Mouse (Mus musculus): ENCODE measurements at regions not wholly inside any gene's neighbourhood (a gene's known extent, or its start where the extent isn't known, plus 50 kb on each side); places are given as distances from the start of the nearest gene placed in this dataset.
A peak's percentile ranks its signal among the peaks of the same experiment; 100 is the strongest.

DNA sequence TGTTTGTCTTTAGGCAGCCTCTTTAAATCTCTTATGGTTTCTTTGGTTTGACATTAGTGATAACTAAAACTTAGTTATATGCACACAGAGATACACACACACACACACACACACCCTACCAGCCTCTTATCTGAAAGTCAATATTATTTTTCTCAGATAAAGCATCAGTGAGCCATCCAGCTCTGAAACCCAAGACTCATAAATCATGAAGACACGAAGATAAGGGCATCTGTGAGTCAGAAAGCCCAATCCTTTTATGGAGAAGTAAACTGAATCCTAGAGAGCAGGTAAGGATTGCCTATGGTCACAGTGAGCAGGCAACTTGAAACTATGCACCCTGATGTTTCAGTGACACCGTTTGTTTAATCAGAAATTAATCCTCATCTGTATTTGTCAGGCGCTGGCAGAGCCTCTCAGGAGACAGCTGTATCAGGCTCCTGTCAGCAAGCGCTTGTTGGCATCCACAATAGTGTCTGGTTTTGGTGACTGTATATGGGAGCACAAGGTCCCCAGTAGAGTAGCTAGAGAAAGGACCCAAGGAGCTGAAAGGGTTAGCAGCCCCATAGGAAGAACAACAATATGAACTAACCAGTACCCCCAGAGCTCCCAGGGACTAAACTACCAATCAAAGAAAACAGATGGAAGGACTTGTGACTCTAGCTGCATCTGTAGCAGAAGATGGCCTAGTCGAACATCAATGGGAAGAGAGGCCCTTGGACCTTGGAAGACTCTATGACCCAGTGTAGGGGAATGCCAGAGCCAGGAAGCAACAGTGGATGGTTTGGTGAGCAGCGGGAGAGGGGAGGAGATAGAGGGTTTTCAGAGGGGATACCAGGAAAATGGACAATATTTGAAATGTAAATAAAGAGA lies 207.3 kb upstream of the Ank start:
- DNase-seq (ENCODE audit: extremely low spot score, low read depth, low spot score) = no peak

DNA sequence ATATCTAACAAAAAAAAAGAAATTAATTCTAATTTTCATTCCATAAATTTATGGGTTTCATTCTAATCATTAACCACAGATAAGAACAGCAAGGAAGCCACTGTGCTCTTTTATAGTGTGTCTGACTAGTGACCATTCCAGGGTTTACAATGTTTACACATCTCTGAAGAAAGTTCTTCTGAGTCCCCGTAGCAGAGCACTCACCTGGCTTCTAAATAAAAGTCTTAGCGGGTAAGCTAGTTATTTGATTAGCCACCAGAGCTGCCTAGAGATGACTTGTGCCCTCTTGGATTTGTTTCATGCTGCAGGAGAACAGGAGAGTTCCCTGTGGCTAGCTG lies 206.7 kb upstream of the Ank start:
- DNase-seq (ENCODE audit: extremely low spot score, low read depth, low spot score) = no peak

DNA sequence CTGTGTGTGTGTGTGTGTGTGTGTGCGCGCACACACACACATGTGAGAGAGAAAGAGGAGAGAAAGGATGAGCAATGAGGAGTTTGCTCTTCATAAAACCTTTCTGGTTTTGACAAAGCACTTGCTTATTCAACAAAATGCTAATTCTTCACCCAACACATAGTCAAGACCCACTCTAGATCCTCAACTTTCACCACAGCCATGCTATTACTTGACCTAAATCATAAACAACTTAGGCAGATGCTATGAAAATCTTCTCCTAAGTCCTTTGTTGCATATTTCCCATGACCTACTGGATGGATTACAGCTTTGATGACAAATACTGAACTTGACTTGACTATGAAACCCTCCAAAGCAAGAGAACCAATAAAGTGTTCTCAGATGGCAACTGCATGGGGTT lies 196.3 kb upstream of the Ank start:
- DNase-seq (ENCODE audit: extremely low spot score, low read depth, low spot score) = no peak

DNA sequence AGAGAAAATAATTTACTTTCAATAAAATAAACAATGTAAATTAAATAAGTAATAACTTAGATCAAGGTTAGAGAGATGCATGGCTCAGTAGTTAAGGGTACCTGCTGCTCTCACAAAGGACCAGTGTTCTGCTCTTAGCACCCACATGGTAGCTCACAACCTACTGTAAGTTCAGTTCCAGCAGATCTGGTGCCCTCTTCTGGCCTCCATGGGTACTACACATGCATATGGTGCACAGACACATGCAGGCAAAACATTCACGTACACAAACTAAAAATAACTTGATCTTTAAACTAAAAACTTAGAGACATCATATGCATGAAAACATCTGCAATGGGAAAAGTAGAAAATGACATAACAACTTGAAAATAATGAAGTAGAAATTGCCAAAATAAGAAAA lies 184.2 kb upstream of the Ank start:
- no peak for DNase-seq (ENCODE audit: extremely low spot score, low read depth, low spot score)

DNA sequence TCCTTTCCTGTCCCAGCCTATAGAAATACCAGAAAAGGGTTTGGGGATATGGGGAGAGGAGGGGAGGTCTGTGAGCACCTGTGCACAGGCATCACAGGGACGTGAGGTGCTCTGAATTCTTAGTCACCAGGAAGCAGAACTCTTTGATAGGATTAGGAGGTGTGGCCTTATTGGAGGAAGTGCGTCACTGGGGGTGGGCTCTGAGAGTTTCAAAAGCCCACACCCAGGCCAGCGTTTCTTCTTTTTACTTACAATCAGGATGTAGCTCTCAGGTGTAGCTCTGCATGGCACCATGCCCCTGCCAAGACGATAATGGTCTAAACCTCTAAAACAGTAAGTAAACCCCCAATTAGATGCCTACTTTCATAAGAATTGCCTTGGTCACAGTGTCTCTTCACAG lies 162.6 kb upstream of the Ank start:
- DNase-seq (ENCODE audit: extremely low spot score, low read depth, low spot score) = no peak

DNA sequence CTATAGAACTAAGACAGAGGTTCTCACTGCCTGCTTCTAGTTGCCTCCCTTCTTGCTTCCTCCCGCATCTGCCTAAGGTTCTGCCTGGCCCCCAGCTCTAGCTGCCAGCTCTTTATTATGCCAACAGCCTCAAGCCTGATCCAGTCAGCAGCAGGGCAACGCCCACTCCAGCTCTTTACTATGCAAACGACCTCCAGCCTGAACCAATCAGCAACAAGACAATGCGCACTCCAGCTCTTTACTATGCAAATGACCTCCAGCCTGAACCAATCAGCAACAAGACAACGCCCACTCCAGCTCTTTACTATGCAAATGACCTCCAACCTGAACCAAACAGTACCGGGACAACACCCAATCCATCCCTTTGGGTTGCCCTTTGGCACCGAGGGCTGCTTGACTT lies 162.2 kb upstream of the Ank start:
- no peak for DNase-seq (ENCODE audit: extremely low spot score, low read depth, low spot score)

DNA sequence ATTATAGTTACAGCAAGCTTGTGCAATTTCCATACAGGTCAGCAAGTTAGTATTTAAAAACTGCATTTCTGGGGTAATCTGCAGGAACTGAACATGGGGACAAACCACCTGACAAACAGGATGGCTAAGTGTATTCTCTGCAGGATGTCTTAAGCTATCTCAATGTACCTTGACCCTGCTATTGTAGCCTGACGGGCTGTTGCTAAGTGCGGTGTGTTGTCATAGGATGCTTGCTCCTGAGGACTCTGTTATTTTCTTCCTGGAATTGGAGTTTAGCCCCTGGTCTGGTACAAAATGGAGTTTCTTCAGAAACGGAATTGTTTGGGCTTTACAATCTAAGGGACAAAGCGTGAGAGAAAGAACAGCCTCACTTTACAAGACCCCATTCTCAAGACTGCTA lies 161.4 kb upstream of the Ank start:
- DNase-seq (ENCODE audit: extremely low spot score, low read depth, low spot score) = no peak

DNA sequence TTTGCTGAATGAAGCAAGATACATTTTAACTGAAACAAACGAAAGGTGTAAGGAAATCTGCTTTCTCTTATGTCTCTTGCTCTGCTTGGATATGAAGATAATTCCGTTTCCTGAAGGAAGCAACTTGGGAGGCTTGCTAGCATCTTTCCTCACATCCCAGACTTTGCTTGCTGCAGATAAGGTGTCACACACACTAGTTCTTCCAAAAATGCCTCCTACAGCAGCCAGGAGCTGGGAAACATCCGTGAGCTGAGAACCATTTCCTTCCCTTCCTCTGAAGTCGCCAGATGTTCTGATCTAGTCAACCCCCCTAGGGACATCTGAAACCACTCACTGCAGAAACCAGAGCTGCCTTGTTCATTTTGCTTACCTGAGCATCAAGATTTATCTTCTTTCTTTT lies 157.8 kb upstream of the Ank start:
- DNase-seq (ENCODE audit: extremely low spot score, low read depth, low spot score) = no peak

DNA sequence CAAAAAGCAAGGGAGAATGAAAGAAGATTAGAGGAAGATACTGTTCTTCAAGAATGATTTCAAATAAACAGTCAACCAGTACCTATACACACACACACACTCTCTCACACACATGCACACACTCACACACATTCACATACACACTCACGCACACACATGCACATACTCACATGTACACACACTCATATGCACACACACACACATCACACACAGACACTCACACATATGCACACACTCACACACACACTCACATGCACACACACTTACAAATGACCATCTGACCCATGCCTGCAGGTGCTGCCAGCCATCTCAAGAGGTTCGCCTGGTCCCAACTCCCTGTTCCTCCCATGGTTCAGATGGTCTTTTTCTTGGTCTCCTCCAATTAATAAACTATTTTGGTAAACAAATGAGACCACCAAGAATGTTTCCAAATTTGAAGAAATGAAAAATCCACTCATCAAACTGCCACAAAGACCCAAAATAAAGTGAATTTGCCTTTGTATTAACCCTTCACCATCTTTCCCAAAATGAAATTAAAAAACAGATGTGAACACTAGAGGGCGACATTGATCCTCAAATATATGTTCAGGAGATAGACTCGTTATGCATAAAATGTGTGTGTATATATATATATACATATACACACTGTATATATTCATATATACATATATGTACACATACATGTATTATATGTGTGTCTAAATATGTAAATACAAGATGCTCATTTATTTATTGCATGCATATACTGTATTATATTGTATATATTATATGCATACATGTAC lies 150.3 kb upstream of the Ank start:
- peak; percentile 16 for DNase-seq (ENCODE audit: extremely low spot score, low read depth, low spot score)

DNA sequence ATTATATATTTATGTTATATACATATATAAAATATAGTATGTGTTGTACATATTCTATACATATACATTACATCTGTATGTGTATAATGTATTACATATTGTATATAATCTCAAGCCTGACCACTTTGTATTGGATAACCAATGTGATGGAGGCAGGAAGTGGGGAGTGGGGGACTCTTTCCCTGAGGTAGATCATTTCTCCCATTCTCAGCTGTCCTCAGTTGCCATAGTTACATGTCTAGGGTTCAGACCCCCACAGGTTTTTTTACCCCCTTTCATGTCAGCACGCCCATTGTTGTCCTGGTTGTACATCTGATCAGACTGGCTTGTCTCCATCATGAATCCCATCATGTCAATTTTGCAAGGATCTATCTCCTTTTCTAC lies 149.7 kb upstream of the Ank start:
- DNase-seq (ENCODE audit: extremely low spot score, low read depth, low spot score) = no peak

DNA sequence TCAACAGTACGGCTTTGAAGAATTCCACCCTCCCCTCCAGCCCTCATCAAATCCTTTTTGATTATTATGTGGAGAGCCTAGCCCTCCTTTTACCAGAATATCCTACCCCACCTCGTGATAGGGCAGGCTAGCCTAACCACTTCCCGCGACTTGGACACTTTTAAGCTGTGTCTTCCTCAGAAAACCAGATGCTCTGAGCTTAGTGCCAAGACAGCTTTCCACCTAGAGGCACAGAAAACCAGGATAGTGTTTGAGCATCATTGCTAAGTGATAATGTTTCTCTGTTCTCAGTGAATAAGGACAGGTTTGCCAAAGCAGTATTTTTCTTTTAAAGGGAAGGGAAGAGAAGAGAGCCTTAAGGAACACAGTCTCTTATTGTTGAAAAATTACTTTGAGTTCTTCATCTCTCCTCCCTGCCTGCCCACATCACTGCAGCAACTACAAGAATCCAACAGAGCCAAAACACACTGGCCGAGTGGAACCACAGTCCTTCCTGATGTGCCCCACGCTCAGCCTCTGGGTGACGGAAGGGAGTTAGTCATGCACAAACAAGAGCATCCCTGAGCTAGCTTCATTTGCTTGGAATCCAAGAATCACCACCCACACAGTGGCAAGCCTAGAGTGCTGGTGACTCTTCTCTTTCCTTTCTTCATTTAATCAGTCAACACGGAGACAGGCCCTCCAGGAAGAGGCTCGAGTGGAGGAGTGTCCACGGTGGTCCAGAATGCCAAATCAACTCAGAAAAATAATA lies 144.4 kb upstream of the Ank start:
- DNase-seq (ENCODE audit: extremely low spot score, low read depth, low spot score) = no peak

DNA sequence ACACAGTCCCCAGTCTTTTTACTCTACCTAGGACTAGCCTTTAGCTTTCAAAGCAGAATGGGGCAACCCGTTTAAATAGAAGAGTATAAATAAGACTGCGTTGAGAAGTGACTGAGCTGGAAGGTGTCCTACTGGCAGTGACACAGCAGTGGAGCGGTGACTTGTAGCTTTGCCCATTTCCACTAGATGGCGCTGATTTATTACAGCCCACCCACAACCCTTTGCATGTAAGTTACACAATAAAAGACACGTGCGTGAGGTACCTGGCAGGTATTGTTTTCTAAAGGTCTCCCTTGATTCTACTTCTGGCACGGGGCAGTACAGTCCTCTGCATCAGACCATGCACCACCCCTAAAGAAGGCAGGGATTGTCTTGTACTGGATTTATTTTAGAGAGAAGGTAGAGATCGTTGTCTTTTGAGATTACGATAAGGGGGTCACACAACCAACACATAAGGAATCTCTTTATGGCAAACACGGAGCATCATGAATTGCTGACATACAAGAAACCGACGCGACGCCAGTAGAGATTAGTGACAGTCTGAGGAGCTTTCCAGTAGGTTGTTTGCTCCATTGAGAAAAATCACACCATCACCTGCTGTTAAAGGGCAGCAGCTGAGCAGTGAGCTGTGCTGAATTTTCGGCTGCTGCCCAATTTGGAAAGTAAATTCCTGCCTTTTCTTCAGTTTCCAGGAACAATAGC lies 140.5 kb upstream of the Ank start:
- no peak for DNase-seq (ENCODE audit: extremely low spot score, low read depth, low spot score)

DNA sequence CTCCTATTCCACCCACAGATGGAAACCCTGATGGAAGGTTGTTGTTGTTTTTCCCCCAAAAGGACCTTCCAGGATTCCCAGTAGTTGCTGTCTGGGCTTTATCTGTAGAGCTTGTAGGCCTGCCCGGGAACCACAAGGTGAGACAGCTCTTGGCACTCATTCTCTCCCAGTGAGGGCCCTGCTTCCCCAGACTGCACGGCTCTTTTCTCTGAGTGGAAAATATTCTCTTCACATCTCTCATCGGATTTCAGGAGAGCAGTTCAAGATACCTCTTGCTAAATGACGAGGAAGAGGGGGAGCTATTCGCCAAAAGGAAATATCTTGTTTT lies 140.0 kb upstream of the Ank start:
- DNase-seq (ENCODE audit: extremely low spot score, low read depth, low spot score) = no peak

DNA sequence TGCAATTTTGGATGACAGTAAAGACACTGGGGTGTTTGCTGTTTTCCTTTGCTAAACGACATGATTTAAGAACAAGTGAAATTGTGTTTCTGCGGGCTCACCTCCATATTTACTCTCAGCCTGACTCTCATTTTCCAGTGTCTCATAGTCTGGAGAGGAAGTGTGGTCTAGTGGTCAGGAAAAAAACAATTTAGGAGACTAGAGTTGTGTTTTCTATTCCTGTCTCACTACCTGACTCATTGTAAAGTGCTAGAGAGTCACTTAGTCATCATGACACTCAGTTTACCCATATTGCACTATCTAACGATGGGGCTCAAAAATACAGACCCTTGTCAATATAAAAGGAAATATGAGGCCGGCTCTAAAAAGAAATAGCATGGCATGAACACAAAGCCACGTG lies 138.7 kb upstream of the Ank start:
- no peak for DNase-seq (ENCODE audit: extremely low spot score, low read depth, low spot score)

DNA sequence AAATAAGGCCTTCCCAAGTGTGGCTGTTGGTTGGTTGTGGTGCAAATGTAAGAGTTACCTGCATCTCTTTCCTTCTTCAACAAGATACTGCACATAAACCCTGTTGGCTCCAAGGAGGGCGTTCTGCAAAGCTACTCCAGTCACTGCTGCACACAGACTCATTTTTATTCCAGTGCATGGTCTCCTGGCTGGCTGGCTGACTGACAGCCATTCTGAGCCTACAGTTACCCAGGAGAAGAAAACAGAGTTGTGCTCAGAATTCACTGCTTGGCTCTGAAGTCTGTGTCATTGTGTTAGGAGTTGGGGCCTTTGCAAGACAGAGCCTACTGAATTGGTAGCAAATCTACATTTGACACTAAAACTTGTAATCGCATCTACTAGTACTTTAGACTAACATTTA lies 138.0 kb upstream of the Ank start:
- DNase-seq (ENCODE audit: extremely low spot score, low read depth, low spot score) = no peak

DNA sequence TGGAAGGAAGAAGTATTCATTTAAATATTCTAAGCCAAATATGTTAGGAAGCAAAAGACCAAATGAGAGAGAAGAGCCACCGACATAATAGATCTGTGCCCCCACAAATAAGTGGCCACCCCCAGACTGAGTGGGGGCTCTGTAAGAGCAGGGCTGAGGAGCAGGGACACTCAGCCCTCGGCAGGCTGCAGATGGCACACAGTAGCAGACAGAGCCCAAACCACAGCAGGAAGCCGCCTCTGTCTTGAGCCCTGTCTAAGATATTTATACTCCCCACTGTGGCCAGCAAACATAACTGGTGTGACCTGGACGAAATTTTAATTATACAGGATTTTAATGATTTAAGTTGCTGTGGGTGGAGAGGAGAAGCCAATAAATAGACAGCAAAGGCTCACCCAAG lies 126.4 kb upstream of the Ank start:
- no peak for DNase-seq (ENCODE audit: extremely low spot score, low read depth, low spot score)

DNA sequence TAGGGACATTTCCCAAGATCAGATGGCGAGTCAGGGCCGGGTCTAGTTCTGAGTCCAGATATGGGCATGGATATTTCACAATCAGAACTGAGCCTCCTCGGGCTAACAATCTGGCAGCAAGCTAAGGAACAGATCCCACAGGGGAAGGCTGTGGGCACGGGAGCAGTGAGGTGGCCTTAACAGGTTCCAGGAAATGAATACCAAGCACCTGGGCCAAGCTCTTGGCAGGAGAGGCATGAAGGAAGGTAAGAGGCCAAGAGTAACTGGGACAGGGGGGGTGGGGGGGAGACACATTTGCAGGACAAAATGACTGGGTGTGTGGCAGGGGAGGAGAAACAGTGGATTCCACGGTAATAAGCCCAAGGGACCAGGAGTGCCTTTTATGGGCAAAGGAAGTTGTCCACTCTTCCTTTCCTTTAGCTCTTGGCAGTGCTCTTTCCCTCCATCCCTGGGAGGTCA lies 124.9 kb upstream of the Ank start:
- no peak for DNase-seq (ENCODE audit: extremely low spot score, low read depth, low spot score)

DNA sequence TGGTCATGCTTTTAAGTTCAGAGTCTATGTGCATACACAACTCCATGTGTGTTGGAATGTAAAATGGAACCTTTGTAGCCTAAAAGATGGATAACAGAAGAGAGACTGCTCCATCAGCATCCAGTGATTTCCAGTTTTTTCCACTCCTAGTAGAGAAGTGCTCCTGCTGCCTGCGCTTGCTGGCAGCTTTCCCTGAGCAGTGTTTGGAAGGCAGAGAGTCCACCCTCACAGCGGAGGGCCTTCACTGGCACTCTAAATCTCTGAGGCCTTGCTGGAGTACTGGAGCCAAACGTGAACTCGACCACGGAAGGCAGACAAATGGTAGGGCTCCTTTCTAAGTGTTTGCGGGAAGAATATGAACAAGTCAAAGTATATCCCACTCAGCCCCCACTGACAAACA lies 108.0 kb upstream of the Ank start:
- no peak for DNase-seq (ENCODE audit: extremely low spot score, low read depth, low spot score)

DNA sequence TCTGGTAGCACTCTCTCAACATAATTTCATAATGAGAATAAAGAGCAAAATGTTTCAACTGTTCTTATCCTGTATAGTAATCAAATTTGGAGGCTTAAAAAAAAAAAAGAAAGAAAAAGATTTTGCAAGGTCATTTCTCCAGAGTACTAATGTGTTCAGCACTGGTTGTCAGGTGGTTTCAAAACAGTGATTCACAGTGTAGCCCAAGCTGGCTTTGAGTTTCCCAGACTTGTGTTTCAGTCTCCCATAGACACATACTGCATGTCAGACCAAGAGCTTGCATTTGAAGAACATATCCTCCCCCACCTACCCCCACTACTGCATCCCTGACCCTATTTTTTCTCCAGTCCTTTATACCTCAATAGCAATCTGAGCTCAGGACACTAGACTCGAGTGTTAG lies 107.2 kb upstream of the Ank start:
- DNase-seq (ENCODE audit: extremely low spot score, low read depth, low spot score) = no peak

DNA sequence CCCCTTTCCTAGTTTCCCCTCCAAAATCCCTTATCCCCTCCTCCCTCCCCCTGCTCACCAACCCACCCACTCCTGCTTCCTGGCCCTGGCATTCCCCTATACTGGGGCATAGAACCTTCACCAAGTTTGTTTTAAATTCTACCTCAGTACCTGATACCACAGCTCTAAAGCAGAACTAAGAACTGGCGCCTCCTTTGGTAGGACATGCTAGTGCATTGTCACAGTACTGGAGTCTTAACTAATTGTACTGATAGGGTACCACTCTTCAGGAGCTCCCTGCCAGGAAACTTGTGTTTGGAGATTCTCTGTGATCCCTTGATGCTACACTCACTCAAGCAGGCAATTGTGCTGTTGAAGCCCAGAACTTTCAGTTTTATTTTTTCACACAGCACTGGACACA lies 92.0 kb upstream of the Ank start:
- no peak for DNase-seq (ENCODE audit: extremely low spot score, low read depth, low spot score)

DNA sequence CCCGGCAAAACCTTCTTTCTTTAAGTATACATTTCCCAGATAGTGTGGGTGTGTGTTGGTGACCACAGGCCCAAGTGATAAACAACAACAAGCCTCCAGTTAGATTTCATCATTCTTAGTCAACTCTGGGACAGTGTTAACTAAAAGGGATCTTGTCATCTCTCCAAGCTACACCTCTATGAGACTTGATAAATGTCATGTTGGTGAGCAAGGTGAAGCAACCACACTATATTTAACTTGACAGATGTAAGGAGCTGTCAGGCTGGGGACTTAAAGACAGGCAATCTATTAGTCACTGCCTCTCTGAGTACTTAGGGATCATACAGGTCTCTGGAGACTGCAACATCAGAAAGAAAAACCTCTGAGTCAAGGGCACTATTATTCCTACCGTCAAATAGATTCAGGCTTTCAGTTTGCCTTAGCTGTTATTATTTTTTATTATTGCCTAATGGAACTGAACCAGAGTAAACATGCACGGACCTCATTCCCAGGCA lies 87.8 kb upstream of the Ank start:
- no peak for DNase-seq (ENCODE audit: extremely low spot score, low read depth, low spot score)
